Mouse (Mus musculus): ENCODE results near the gene Numb. TPM values are rescaled to one million over a fixed set of nuclear protein-coding genes. Genes with fewer than 3 reads are reported as not detected.

The Numb gene
- total RNA-seq, 2 experiments from 2014 or later = 3.8 to 13.6 TPM

- ATAC-seq (replicated peaks; ENCODE audit: low FRiP score, poor library complexity, severe bottlenecking) = no peak
Observed at GRCm38 (mm10) chr12:83790749-83791148, 131.0 kb downstream of the Numb start.

- no peak for ATAC-seq (replicated peaks; ENCODE audit: low FRiP score, poor library complexity, severe bottlenecking)
Observed at GRCm38 (mm10) chr12:83789781-83790140, 132.0 kb downstream of the Numb start.

DNA sequence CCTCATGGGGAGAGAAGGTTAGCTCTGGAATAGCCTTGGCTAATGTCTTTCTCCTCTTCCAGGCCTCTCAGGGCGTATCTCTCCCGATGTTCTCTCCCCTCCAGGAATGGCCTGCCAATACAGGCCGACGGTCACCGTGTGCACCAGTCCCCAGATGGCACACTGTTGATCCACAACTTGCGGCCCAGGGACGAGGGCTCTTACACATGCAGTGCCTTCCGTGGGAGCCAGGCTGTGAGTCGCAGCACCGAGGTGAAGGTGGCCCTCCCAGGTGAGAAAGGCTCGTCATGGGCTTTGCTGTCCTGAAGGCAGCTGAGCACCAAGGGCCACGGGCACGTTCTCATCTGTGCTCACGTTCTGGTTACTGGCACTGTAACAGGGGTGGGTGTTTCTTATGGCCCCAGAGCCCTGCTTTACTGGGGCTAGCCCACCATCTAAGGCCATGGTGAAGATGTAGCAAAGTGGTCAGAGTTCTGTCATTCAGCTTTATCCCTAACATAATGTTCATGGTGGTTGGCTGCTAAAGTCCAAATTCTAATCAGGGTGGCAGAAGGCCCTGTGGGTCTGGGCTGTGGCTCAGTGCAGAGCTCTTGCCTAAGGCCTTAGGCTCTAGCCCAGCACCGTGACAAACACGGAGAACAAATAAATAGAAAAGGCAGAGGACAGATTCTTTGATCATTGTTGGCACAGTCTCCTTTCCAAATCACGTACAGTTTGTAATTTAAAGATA, 132.5 kb downstream of the Numb start:
- no peak for ATAC-seq (replicated peaks; ENCODE audit: low FRiP score, poor library complexity, severe bottlenecking)

- no peak for ATAC-seq (replicated peaks; ENCODE audit: low FRiP score, poor library complexity, severe bottlenecking)
Observed at GRCm38 (mm10) chr12:83785305-83785704, 136.4 kb downstream of the Numb start.

DNA sequence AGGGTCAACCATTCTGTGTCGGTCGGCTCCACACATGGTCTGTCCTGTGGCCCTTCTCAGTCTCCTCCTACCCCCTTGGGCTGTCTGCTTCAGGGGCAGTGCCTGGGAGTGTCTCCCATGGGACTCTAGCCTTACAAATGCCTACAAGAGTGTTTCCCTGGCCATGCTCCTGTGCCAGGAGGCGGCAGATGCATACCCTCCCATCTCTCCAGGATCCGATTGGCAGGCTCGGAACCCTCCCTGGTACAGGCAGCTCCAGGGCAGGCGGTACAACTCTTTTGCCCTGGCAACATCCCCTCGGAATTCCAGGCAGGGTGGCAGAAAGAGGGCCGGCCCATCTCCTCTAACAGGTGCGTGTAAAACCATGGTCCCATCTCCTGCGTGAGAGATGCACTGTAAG, 139.1 kb downstream of the Numb start:
- no peak for ATAC-seq (replicated peaks; ENCODE audit: low FRiP score, poor library complexity, severe bottlenecking)

GRCm38 (mm10) chr12:83781640-83782278, 140.0 kb downstream of the Numb start:
- no peak for ATAC-seq (replicated peaks; ENCODE audit: low FRiP score, poor library complexity, severe bottlenecking)

DNA sequence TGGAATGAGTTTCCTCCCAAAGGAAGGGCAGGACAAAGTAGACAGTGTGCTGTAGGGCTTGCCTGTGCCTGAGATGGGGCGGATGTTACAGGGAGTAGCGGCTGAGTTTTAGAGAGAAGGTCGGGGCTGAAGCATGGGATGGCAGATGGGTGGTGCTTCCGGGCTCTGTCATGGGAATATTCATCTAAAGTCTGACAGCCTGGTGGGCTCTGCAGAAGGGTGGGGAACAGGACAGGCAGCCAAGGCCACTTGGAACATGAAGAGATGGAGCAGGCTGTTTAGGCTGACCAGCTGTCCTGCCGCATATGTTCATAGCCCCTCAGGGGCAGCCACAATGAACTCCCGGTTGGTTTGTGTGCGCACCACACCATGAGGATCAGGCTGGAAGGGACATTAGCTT, 140.5 kb downstream of the Numb start:
- ATAC-seq (replicated peaks; ENCODE audit: low FRiP score, poor library complexity, severe bottlenecking) = no peak

GRCm38 (mm10) chr12:83780181-83780580, 141.6 kb downstream of the Numb start:
- no peak for ATAC-seq (replicated peaks; ENCODE audit: low FRiP score, poor library complexity, severe bottlenecking)

GRCm38 (mm10) chr12:83776766-83777165, 145.0 kb downstream of the Numb start:
- ATAC-seq (replicated peaks; ENCODE audit: low FRiP score, poor library complexity, severe bottlenecking) = no peak

DNA sequence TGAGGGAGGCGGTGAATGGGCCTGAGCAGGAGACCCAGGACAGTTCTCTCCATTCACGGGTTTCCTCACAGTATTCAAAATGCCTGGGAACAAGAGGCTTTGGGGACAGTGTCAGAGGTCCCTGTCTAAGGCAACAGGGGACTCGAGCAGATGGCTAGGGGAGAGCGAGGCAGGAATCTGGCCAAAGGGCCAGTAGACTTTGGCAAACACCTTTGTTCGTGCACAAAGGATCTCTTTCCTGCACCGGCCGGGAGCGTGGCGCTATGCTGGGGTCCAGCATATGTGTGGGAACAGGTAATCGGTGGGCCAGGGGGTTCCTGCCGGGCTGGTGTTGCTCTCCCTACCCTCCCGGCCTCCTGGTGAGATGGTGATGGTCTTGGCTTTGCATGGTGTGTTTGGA, 146.1 kb downstream of the Numb start:
- no peak for ATAC-seq (replicated peaks; ENCODE audit: low FRiP score, poor library complexity, severe bottlenecking)

GRCm38 (mm10) chr12:83770418-83771256, 151.1 kb downstream of the Numb start:
- no peak for ATAC-seq (replicated peaks; ENCODE audit: low FRiP score, poor library complexity, severe bottlenecking)

GRCm38 (mm10) chr12:83768235-83768899, 153.4 kb downstream of the Numb start:
- no peak for ATAC-seq (replicated peaks; ENCODE audit: low FRiP score, poor library complexity, severe bottlenecking)

- ATAC-seq (replicated peaks; ENCODE audit: low FRiP score, poor library complexity, severe bottlenecking) = no peak
Observed at GRCm38 (mm10) chr12:83767833-83768232, 153.9 kb downstream of the Numb start.

GRCm38 (mm10) chr12:83765965-83766603, 155.7 kb downstream of the Numb start:
- ATAC-seq (replicated peaks; ENCODE audit: low FRiP score, poor library complexity, severe bottlenecking) = no peak

GRCm38 (mm10) chr12:83764519-83764918, 157.2 kb downstream of the Numb start:
- no peak for ATAC-seq (replicated peaks; ENCODE audit: low FRiP score, poor library complexity, severe bottlenecking)

DNA sequence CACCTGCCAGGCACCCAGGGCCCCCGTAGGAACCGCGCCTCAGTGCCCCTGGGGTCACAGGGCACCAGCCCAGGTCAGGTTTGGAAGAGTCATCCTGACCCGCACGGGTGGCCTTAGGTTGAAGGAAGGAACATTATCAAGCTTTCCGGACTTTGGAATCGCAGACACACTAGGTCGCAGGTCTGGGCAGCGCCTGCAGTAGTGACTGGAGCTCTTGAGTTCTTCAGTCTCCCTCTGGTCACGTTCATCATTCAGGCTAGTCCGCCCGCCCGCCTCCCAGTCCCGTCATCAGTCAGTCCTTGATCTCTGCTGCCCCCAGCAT, 157.7 kb downstream of the Numb start:
- no peak for ATAC-seq (replicated peaks; ENCODE audit: low FRiP score, poor library complexity, severe bottlenecking)

- ATAC-seq (replicated peaks; ENCODE audit: low FRiP score, poor library complexity, severe bottlenecking) = no peak
Observed at GRCm38 (mm10) chr12:83763311-83764043, 158.3 kb downstream of the Numb start, which contains the start of gene Papln. TSS of gene Papln (plus strand) at chr12:83763634.

GRCm38 (mm10) chr12:83762706-83763105, 159.0 kb downstream of the Numb start:
- ATAC-seq (replicated peaks; ENCODE audit: low FRiP score, poor library complexity, severe bottlenecking) = no peak

GRCm38 (mm10) chr12:83760201-83760600, 161.5 kb downstream of the Numb start:
- no peak for ATAC-seq (replicated peaks; ENCODE audit: low FRiP score, poor library complexity, severe bottlenecking)
